Mouse (Mus musculus) MEL (cell line): ENCODE measurements around the gene S100a4. TPM values are rescaled to one million over a fixed set of nuclear protein-coding genes. Genes with fewer than 3 reads are reported as not detected.

Experiments
- DNase-seq: peaks from one replicate; pipeline ENCODE4 v3.0.0; 2011; ENCODE audit warnings: low read depth, low spot score
- H3K27ac ChIP-seq: 2 replicates; pipeline ENCODE4 v1.5.1; 2012; ENCODE audit warnings: low read depth, mild to moderate bottlenecking, control low read depth, low read length, moderate library complexity; ENCODE audit not compliant: control insufficient read depth
- H3K27me3 ChIP-seq, 2 experiments: fragments of 150-350 bp in 1 of 2; sonication (generic) in 1 of 2; 2 replicates each; pipeline ENCODE4 v1.6.1; 2012; ENCODE audit warnings: low read length in 2 of 2, mild to moderate bottlenecking in 2 of 2, improper control_type of control experiment in 1 of 2, moderate library complexity in 1 of 2; ENCODE audit not compliant: insufficient read depth in 2 of 2, control insufficient read depth in 1 of 2
- H3K36me3 ChIP-seq, 2 experiments: 2 replicates each; pipeline ENCODE4 v1.6.1; 2012 to 2014; ENCODE audit warnings: low read length in 2 of 2, improper control_type of control experiment in 1 of 2, inconsistent platforms in 1 of 2, mild to moderate bottlenecking in 1 of 2; ENCODE audit not compliant: insufficient read depth in 2 of 2, control insufficient read depth in 1 of 2
- H3K4me1 ChIP-seq, 2 experiments: fragments of 150-350 bp in 1 of 2; sonication (generic) in 1 of 2; 2 replicates each; pipeline ENCODE4 v1.6.1; 2012; ENCODE audit warnings: low read length in 2 of 2, improper control_type of control experiment in 1 of 2, mild to moderate bottlenecking in 1 of 2; ENCODE audit not compliant: insufficient read depth in 2 of 2, control insufficient read depth in 1 of 2
- H3K4me3 ChIP-seq, 2 experiments: fragments of 150-350 bp in 1 of 2; sonication (generic) in 1 of 2; 2 replicates each; pipeline ENCODE4 v1.5.1; 2012; ENCODE audit warnings: low read depth in 2 of 2, low read length in 2 of 2, mild to moderate bottlenecking in 2 of 2, moderate library complexity in 2 of 2, control low read depth in 1 of 2, improper control_type of control experiment in 1 of 2; ENCODE audit not compliant: control insufficient read depth in 1 of 2, insufficient read depth in 1 of 2
- H3K79me2 ChIP-seq: 2 replicates; pipeline ENCODE4 v1.6.1; 2012; ENCODE audit warnings: mild to moderate bottlenecking, low read length, moderate library complexity; ENCODE audit not compliant: control insufficient read depth, poor library complexity, insufficient read depth
- H3K9ac ChIP-seq: 2 replicates; pipeline ENCODE4 v1.6.1; 2012; ENCODE audit warnings: low read depth, mild to moderate bottlenecking, control low read depth, low read length, moderate library complexity; ENCODE audit not compliant: control insufficient read depth, poor library complexity, severe bottlenecking
- H3K9me3 ChIP-seq: fragments of 150-350 bp; sonication (generic); replicated peaks from 2 replicates; pipeline ENCODE4 v1.6.1; 2012; ENCODE audit warnings: mild to moderate bottlenecking, low read length, improper control_type of control experiment, moderate library complexity; ENCODE audit not compliant: insufficient read depth
- CHD1 ChIP-seq: IDR thresholded peaks from 2 replicates; pipeline ENCODE4 v1.6.1; 2012; ENCODE audit warnings: low read depth, mild to moderate bottlenecking, inconsistent platforms, low read length, improper control_type of control experiment
- CHD2 ChIP-seq: IDR thresholded peaks from 2 replicates; pipeline ENCODE4 v1.6.1; 2011; ENCODE audit warnings: low read length, improper control_type of control experiment
- ELF1 ChIP-seq: IDR thresholded peaks from 2 replicates; pipeline ENCODE4 v1.6.1; 2014; ENCODE audit warnings: low read depth, mild to moderate bottlenecking, inconsistent platforms, low read length, improper control_type of control experiment, moderate library complexity
- EP300 ChIP-seq, 2 experiments: IDR thresholded peaks; 2 replicates each; pipeline ENCODE4 v1.6.1; 2011; ENCODE audit warnings: improper control_type of control experiment in 2 of 2, low read length in 2 of 2, low read depth in 1 of 2, mild to moderate bottlenecking in 1 of 2
- ETS1 ChIP-seq: IDR thresholded peaks from 2 replicates; pipeline ENCODE4 v1.6.1; 2012; ENCODE audit warnings: low read depth, mild to moderate bottlenecking, inconsistent platforms, low read length, improper control_type of control experiment, moderate library complexity
- GATA1 ChIP-seq: IDR thresholded peaks from 2 replicates; pipeline ENCODE4 v1.6.1; 2011; ENCODE audit warnings: low read depth, low read length, improper control_type of control experiment
- HCFC1 ChIP-seq: IDR thresholded peaks from 2 replicates; pipeline ENCODE4 v1.6.1; 2012; ENCODE audit warnings: low read depth, mild to moderate bottlenecking, inconsistent platforms, low read length, improper control_type of control experiment, moderate library complexity
- KAT2A ChIP-seq: conservative IDR thresholded peaks from 2 replicates; pipeline ENCODE4 v1.6.1; 2012; ENCODE audit warnings: low read depth, low read length, improper control_type of control experiment, inconsistent platforms
- MAFK ChIP-seq: IDR thresholded peaks from 2 replicates; pipeline ENCODE4 v1.6.1; 2011; ENCODE audit warnings: low read depth, mild to moderate bottlenecking, low read length, improper control_type of control experiment, borderline replicate concordance
- MAX ChIP-seq: IDR thresholded peaks from 2 replicates; pipeline ENCODE4 v1.6.1; 2011; ENCODE audit warnings: low read length, improper control_type of control experiment
- MAZ ChIP-seq: IDR thresholded peaks from 2 replicates; pipeline ENCODE4 v1.6.1; 2012; ENCODE audit warnings: low read depth, mild to moderate bottlenecking, inconsistent platforms, low read length, improper control_type of control experiment
- MXI1 ChIP-seq: IDR thresholded peaks from 2 replicates; pipeline ENCODE4 v1.6.1; 2011; ENCODE audit warnings: mild to moderate bottlenecking, low read depth, low read length, improper control_type of control experiment
- MYC ChIP-seq: IDR thresholded peaks from 2 replicates; pipeline ENCODE4 v1.6.1; 2011; ENCODE audit warnings: low read depth, mild to moderate bottlenecking, low read length, improper control_type of control experiment, moderate library complexity
- NELFE ChIP-seq: IDR thresholded peaks from 2 replicates; pipeline ENCODE4 v1.6.1; 2011; ENCODE audit warnings: low read depth, low read length, improper control_type of control experiment
- NRF1 ChIP-seq: IDR thresholded peaks from 2 replicates; pipeline ENCODE4 v1.6.1; 2014; ENCODE audit warnings: low read depth, mild to moderate bottlenecking, inconsistent platforms, low read length, improper control_type of control experiment, moderate library complexity; ENCODE audit not compliant: poor library complexity, insufficient read depth, severe bottlenecking
- POLR2AphosphoS5 ChIP-seq: IDR thresholded peaks from 2 replicates; pipeline ENCODE4 v1.6.1; 2012; ENCODE audit warnings: low read depth, borderline replicate concordance, mild to moderate bottlenecking, inconsistent platforms, low read length, moderate library complexity, mixed read lengths
- RAD21 ChIP-seq: IDR thresholded peaks from 2 replicates; pipeline ENCODE4 v1.6.1; 2011; ENCODE audit warnings: mild to moderate bottlenecking, low read depth, low read length, improper control_type of control experiment
- RCOR1 ChIP-seq: IDR thresholded peaks from 2 replicates; pipeline ENCODE4 v1.6.1; 2012; ENCODE audit warnings: low read depth, mild to moderate bottlenecking, inconsistent platforms, low read length, improper control_type of control experiment
- SIN3A ChIP-seq: IDR thresholded peaks from 2 replicates; pipeline ENCODE4 v1.6.1; 2012; ENCODE audit warnings: low read length, improper control_type of control experiment, inconsistent platforms
- TAL1 ChIP-seq: IDR thresholded peaks from 2 replicates; pipeline ENCODE4 v1.6.1; 2012; ENCODE audit warnings: mild to moderate bottlenecking, inconsistent platforms, low read length, moderate library complexity, mixed read lengths
- TBP ChIP-seq: IDR thresholded peaks from 2 replicates; pipeline ENCODE4 v1.8.0; 2011; ENCODE audit warnings: low read depth, low read length, improper control_type of control experiment
- TCF12 ChIP-seq: IDR thresholded peaks from 2 replicates; pipeline ENCODE4 v1.6.1; 2014; ENCODE audit warnings: low read depth, mild to moderate bottlenecking, inconsistent platforms, low read length, improper control_type of control experiment, moderate library complexity
- USF1 ChIP-seq: IDR thresholded peaks from 2 replicates; pipeline ENCODE4 v1.6.1; 2014; ENCODE audit warnings: low read depth, mild to moderate bottlenecking, inconsistent platforms, low read length, improper control_type of control experiment, moderate library complexity
- ZKSCAN1 ChIP-seq: IDR thresholded peaks from 2 replicates; pipeline ENCODE4 v1.6.1; 2012; ENCODE audit warnings: low read depth, mild to moderate bottlenecking, inconsistent platforms, low read length, improper control_type of control experiment, moderate library complexity
- ZMIZ1 ChIP-seq: IDR thresholded peaks from 2 replicates; pipeline ENCODE4 v1.6.1; 2012; ENCODE audit warnings: low read depth, mild to moderate bottlenecking, inconsistent platforms, low read length, improper control_type of control experiment, moderate library complexity
- ZNF384 ChIP-seq: IDR thresholded peaks from 2 replicates; pipeline ENCODE4 v1.6.1; 2012; ENCODE audit warnings: low read depth, mild to moderate bottlenecking, inconsistent platforms, low read length, improper control_type of control experiment
- polyA plus RNA-seq, 2 experiments: library from polyadenylated mRNA; stranded (reverse) in 1 of 2; unstranded in 1 of 2; fragments of >175 nt in 1 of 2; fragments of >200 nt in 1 of 2; gene quantifications; 2 replicates each; pipeline versions ENCODE4 v1.2.1 to v1.2.4; 2012; ENCODE audit warnings: low replicate concordance in 2 of 2, low read depth in 1 of 2; ENCODE audit not compliant: insufficient read length in 2 of 2, insufficient read depth in 1 of 2, missing spikeins in 1 of 2
- total RNA-seq: library from RNA; depleted of rRNA; stranded (reverse); fragments of 300-350 nt; gene quantifications from 2 replicates; pipeline ENCODE4 v1.2.3, GENCODE M21; 2012

Gene S100a4
- total and polyA plus RNA-seq, 3 experiments: 0.73 to 2.3 TPM; not detected in 1

- Histone ChIP-seq H3K4me1 (peaks cover 8 to 23% of the 10 kb centered on the region in 2 experiments), H3K27me3 (peaks cover 0 to 1% of the 10 kb centered on the region in 2 experiments; a peak in 1 of 4 replicates), H3K9ac (no peak within 1 kb of the TSS), H3K36me3 (peaks cover 0 to 19% of the 10 kb centered on the region in 2 experiments; a peak in 2 of 4 replicates), H3K4me3 (no peak within 1 kb of the TSS), H3K9me3 (no peaks in the 10 kb centered on the region), H3K27ac (no peak within 1 kb of the TSS), H3K79me2 (no peaks in the 10 kb centered on the region)
- TF ChIP-seq MAZ (no peak), KAT2A (no peak), CHD2 (no peak), ZMIZ1 (no peak), MXI1 (no peak), NELFE (no peak), SIN3A (no peak), RCOR1 (no peak), CHD1 (no peak), MAX (no peak), USF1 (no peak), ETS1 (no peak), TAL1 (no peak), EP300 (IDR thresholded peaks at IDR 0.05; ENCODE audit: low read depth in 1 of 2, low read length in 2 of 2) (no peak), ZKSCAN1 (no peak), ELF1 (no peak), TCF12 (no peak), POLR2AphosphoS5 (no peak)
- no peak for DNase-seq
Observed at GRCm38 (mm10) chr3:90601486-90602110, 2.0 kb upstream of the S100a4 start, which contains the start of gene Gm42674. TSS of gene Gm42674 (plus strand) at chr3:90601904.

DNA sequence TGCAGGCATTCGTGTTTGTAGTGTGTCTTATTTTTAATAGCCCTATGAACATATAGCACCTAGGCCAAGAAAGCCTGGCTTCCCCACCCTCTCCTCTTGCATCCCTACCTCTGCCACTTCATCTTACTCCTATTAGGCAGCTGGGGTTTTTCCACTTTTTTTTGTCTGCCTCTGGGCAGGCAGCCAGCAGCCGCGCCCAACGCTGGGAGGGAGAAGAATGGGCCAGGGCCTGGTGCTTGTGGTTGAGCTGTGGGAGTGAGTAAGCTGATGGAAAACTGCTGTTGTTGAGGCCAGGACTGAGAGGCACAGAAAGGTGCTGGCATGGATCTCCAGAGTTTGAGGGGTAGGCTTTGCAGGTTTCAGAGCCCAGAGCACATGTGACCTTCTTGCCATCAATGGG is 845 bp downstream of the S100a4 start:
- peak; percentile 42; the same call in 1 of the 2 replicates for TF ChIP-seq SIN3A
- peak; percentile 56; the same call in 1 of the 2 replicates for TF ChIP-seq TBP
- peak; percentile 65; the same call in 1 of the 2 replicates for TF ChIP-seq RCOR1
- TF ChIP-seq HCFC1: no peak
- no peak for TF ChIP-seq RAD21
- no peak for TF ChIP-seq GATA1
- peak; percentile 51; the same call in 1 of the 2 replicates for TF ChIP-seq TCF12
- TF ChIP-seq EP300 (IDR thresholded peaks at IDR 0.05; ENCODE audit: low read depth in 1 of 2, low read length in 2 of 2): peak in 1 of 2 experiments; percentile 58
- peak; percentile 94 for TF ChIP-seq ZNF384
- no peak for TF ChIP-seq NRF1
- TF ChIP-seq MAFK: no peak
- TF ChIP-seq ETS1: peak; percentile 73
- TF ChIP-seq MYC: 0 out of 2 replicates have a peak, but pooled peaks have one; percentile 34
- peak; percentile 41; the same call in 1 of the 2 replicates for TF ChIP-seq MAX
- H3K9me3 ChIP-seq: no peaks in the 10 kb centered on the region
- peak; percentile 91 for DNase-seq
- H3K36me3 ChIP-seq: peaks cover 0 to 19% of the 10 kb centered on the region in 2 experiments; a peak in 2 of 4 replicates
- no peaks in the 10 kb centered on the region for H3K79me2 ChIP-seq
- no peak overlapping the region for H3K4me3 ChIP-seq
- H3K27ac ChIP-seq: peak overlapping the region; percentile 56
- H3K27me3 ChIP-seq: no peaks in the 10 kb centered on the region
- peaks cover 8 to 31% of the 10 kb centered on the region in 2 experiments for H3K4me1 ChIP-seq
- peak overlapping the region; percentile 6 for H3K9ac ChIP-seq
